Mouse (Mus musculus): ENCODE measurements around the gene Mki67. TPM values are rescaled to one million over a fixed set of nuclear protein-coding genes. Genes with fewer than 3 reads are reported as not detected.
A peak's percentile ranks its signal among the peaks of the same experiment; 100 is the strongest.

Gene Mki67
- polyA plus RNA-seq, 1 experiment from 2014 or later: 65.6 TPM

GRCm38 (mm10) chr7:135726707-135727106 is 10.5 kb upstream of the Mki67 start:
- Histone ChIP-seq H3K9ac (replicated peaks; ENCODE audit: low read length) (no peak overlapping the region), H3K36me3 (replicated peaks; ENCODE audit: control insufficient read depth, insufficient read depth, low read depth, low read length) (no peaks in the 10 kb centered on the region), H3K27me3 (ENCODE audit: control insufficient read depth, insufficient read depth, low read length) (no peaks in the 10 kb centered on the region), H3K4me2 (ENCODE audit: low read depth, low read length) (no peak overlapping the region), H3K4me1 (ENCODE audit: control insufficient read depth, insufficient read depth, low read length) (no peaks in the 10 kb centered on the region), H3K27ac (replicated peaks; ENCODE audit: low read depth, low read length) (no peak overlapping the region), H3K9me3 (replicated peaks; ENCODE audit: control insufficient read depth, low read length) (no peaks in the 10 kb centered on the region), H3K4me3 (ENCODE audit: low read depth, low read length) (no peak overlapping the region)
- ATAC-seq (replicated peaks; ENCODE audit: insufficient number of reproducible peaks, low FRiP score, low TSS enrichment, low read depth) (no peak), DNase-seq (ENCODE audit: low spot score) (no peak)
- WGBS: 67% methylated on average over 1 of the region's 1 CpGs

GRCm38 (mm10) chr7:135723672-135724341 is 7.6 kb upstream of the Mki67 start:
- no peak for ATAC-seq (replicated peaks; ENCODE audit: insufficient number of reproducible peaks, low FRiP score, low TSS enrichment, low read depth)
- no peak overlapping the region for H3K27ac ChIP-seq (replicated peaks; ENCODE audit: low read depth, low read length)
- no peak overlapping the region for H3K9ac ChIP-seq (replicated peaks; ENCODE audit: low read length)

GRCm38 (mm10) chr7:135722011-135722838 is 6.1 kb upstream of the Mki67 start:
- DNase-seq (ENCODE audit: low spot score): no peak
- no peaks in the 10 kb centered on the region for H3K9me3 ChIP-seq (replicated peaks; ENCODE audit: control insufficient read depth, low read length)
- 83% methylated on average over 6 of the region's 6 CpGs for WGBS

More at GRCm38 (mm10) chr7:135723672-135724341, 7.6 kb upstream of the Mki67 start:
- Histone ChIP-seq H3K4me3 (ENCODE audit: low read depth, low read length) (no peak overlapping the region), H3K27me3 (ENCODE audit: control insufficient read depth, insufficient read depth, low read length) (no peaks in the 10 kb centered on the region), H3K9me3 (replicated peaks; ENCODE audit: control insufficient read depth, low read length) (no peaks in the 10 kb centered on the region), H3K36me3 (replicated peaks; ENCODE audit: control insufficient read depth, insufficient read depth, low read depth, low read length) (no peaks in the 10 kb centered on the region), H3K4me2 (ENCODE audit: low read depth, low read length) (no peak overlapping the region), H3K4me1 (ENCODE audit: control insufficient read depth, insufficient read depth, low read length) (no peaks in the 10 kb centered on the region)
- 81% methylated on average over 6 of the region's 6 CpGs for WGBS
- no peak for DNase-seq (ENCODE audit: low spot score)

GRCm38 (mm10) chr7:135721436-135721992 is 5.4 kb upstream of the Mki67 start:
- H3K9me3 ChIP-seq (replicated peaks; ENCODE audit: control insufficient read depth, low read length): no peaks in the 10 kb centered on the region
- DNase-seq (ENCODE audit: low spot score): no peak
- H3K9ac ChIP-seq (replicated peaks; ENCODE audit: low read length): no peak overlapping the region
- H3K4me3 ChIP-seq (ENCODE audit: low read depth, low read length): no peak overlapping the region
- no peaks in the 10 kb centered on the region for H3K27me3 ChIP-seq (ENCODE audit: control insufficient read depth, insufficient read depth, low read length)
- H3K4me2 ChIP-seq (ENCODE audit: low read depth, low read length): no peak overlapping the region
- no peaks in the 10 kb centered on the region for H3K4me1 ChIP-seq (ENCODE audit: control insufficient read depth, insufficient read depth, low read length)
- no peak overlapping the region for H3K27ac ChIP-seq (replicated peaks; ENCODE audit: low read depth, low read length)
- H3K36me3 ChIP-seq (replicated peaks; ENCODE audit: control insufficient read depth, insufficient read depth, low read depth, low read length): no peaks in the 10 kb centered on the region
- 82% methylated on average over 7 of the region's 7 CpGs for WGBS
- no peak for ATAC-seq (replicated peaks; ENCODE audit: insufficient number of reproducible peaks, low FRiP score, low TSS enrichment, low read depth)

More at GRCm38 (mm10) chr7:135722011-135722838, 6.1 kb upstream of the Mki67 start:
- no peaks in the 10 kb centered on the region for H3K36me3 ChIP-seq (replicated peaks; ENCODE audit: control insufficient read depth, insufficient read depth, low read depth, low read length)
- no peak overlapping the region for H3K27ac ChIP-seq (replicated peaks; ENCODE audit: low read depth, low read length)
- no peak for ATAC-seq (replicated peaks; ENCODE audit: insufficient number of reproducible peaks, low FRiP score, low TSS enrichment, low read depth)
- no peak overlapping the region for H3K9ac ChIP-seq (replicated peaks; ENCODE audit: low read length)
- H3K4me1 ChIP-seq (ENCODE audit: control insufficient read depth, insufficient read depth, low read length): no peaks in the 10 kb centered on the region
- H3K27me3 ChIP-seq (ENCODE audit: control insufficient read depth, insufficient read depth, low read length): no peaks in the 10 kb centered on the region
- no peak overlapping the region for H3K4me3 ChIP-seq (ENCODE audit: low read depth, low read length)
- no peak overlapping the region for H3K4me2 ChIP-seq (ENCODE audit: low read depth, low read length)

- Histone ChIP-seq H3K9ac (replicated peaks; ENCODE audit: low read length) (no peak overlapping the region), H3K4me2 (ENCODE audit: low read depth, low read length) (peak overlapping the region; percentile 32; the same call in 1 of the 2 replicates)
- no peak for ATAC-seq (replicated peaks; ENCODE audit: insufficient number of reproducible peaks, low FRiP score, low TSS enrichment, low read depth)
These were observed 902 bp upstream of the Mki67 start for GRCm38 (mm10) chr7:135716968-135717557.

GRCm38 (mm10) chr7:135716445-135716877 is 300 bp upstream of the Mki67 start:
- Histone ChIP-seq H3K27ac (replicated peaks; ENCODE audit: low read depth, low read length) (no peak overlapping the region), H3K9ac (replicated peaks; ENCODE audit: low read length) (peak overlapping the region; percentile 95), H3K36me3 (replicated peaks; ENCODE audit: control insufficient read depth, insufficient read depth, low read depth, low read length) (no peaks in the 10 kb centered on the region), H3K4me2 (ENCODE audit: low read depth, low read length) (peak overlapping the region; percentile 59), H3K4me3 (ENCODE audit: low read depth, low read length) (peak overlapping the region; percentile 97), H3K4me1 (ENCODE audit: control insufficient read depth, insufficient read depth, low read length) (no peaks in the 10 kb centered on the region), H3K9me3 (replicated peaks; ENCODE audit: control insufficient read depth, low read length) (no peaks in the 10 kb centered on the region), H3K27me3 (ENCODE audit: control insufficient read depth, insufficient read depth, low read length) (no peaks in the 10 kb centered on the region)
- DNase-seq (ENCODE audit: low spot score) (peak; percentile 97), ATAC-seq (replicated peaks; ENCODE audit: insufficient number of reproducible peaks, low FRiP score, low TSS enrichment, low read depth) (peak; percentile 97)
- WGBS: under 1% methylated on average over 26 of the region's 28 CpGs

More at GRCm38 (mm10) chr7:135716968-135717557, 902 bp upstream of the Mki67 start:
- Histone ChIP-seq H3K4me3 (ENCODE audit: low read depth, low read length) (peak overlapping the region; percentile 97), H3K27me3 (ENCODE audit: control insufficient read depth, insufficient read depth, low read length) (no peaks in the 10 kb centered on the region), H3K9me3 (replicated peaks; ENCODE audit: control insufficient read depth, low read length) (no peaks in the 10 kb centered on the region), H3K27ac (replicated peaks; ENCODE audit: low read depth, low read length) (no peak overlapping the region), H3K36me3 (replicated peaks; ENCODE audit: control insufficient read depth, insufficient read depth, low read depth, low read length) (no peaks in the 10 kb centered on the region), H3K4me1 (ENCODE audit: control insufficient read depth, insufficient read depth, low read length) (no peaks in the 10 kb centered on the region)
- no peak for DNase-seq (ENCODE audit: low spot score)
- WGBS: 67% methylated on average over 7 of the region's 7 CpGs

- no peak for ATAC-seq (replicated peaks; ENCODE audit: insufficient number of reproducible peaks, low FRiP score, low TSS enrichment, low read depth)
- Histone ChIP-seq H3K4me1 (ENCODE audit: control insufficient read depth, insufficient read depth, low read length) (no peaks in the 10 kb centered on the region), H3K4me3 (ENCODE audit: low read depth, low read length) (peak overlapping the region; percentile 97), H3K4me2 (ENCODE audit: low read depth, low read length) (peak overlapping the region; percentile 59), H3K9ac (replicated peaks; ENCODE audit: low read length) (peak overlapping the region; percentile 95), H3K9me3 (replicated peaks; ENCODE audit: control insufficient read depth, low read length) (no peaks in the 10 kb centered on the region), H3K27ac (replicated peaks; ENCODE audit: low read depth, low read length) (no peak overlapping the region), H3K36me3 (replicated peaks; ENCODE audit: control insufficient read depth, insufficient read depth, low read depth, low read length) (0 out of 2 replicates have a peak, but pooled peaks cover 2% of the 10 kb centered on the region), H3K27me3 (ENCODE audit: control insufficient read depth, insufficient read depth, low read length) (no peaks in the 10 kb centered on the region)
- 1% methylated on average over 7 of the region's 7 CpGs for WGBS
- no peak for DNase-seq (ENCODE audit: low spot score)
These were observed 995 bp downstream of the Mki67 start for GRCm38 (mm10) chr7:135715166-135715565.

Data from embryonic facial prominence, embryonic 11.5 days (tissue).